Mouse (Mus musculus): Measurements from ENCODE around the gene Vdr.
A peak's percentile ranks its signal among the peaks of the same experiment; 100 is the strongest.
"Not testable (repeated sequence)": the region's sequence is repeated elsewhere in the genome, so short reads cannot be mapped to it uniquely, and the experiment has no call there.

Gene Vdr

GRCm38 (mm10) chr15:97880441-97880840, 30.0 kb downstream of the Vdr start:
- DNase-seq (ENCODE audit: low spot score in 2 of 2), result no peak

- DNase-seq (ENCODE audit: low spot score in 2 of 2), result no peak
Measured at GRCm38 (mm10) chr15:97878696-97879328, 31.6 kb downstream of the Vdr start.

- no peak for DNase-seq (ENCODE audit: low spot score in 2 of 2)
Measured at GRCm38 (mm10) chr15:97875784-97876183, 34.6 kb downstream of the Vdr start.

GRCm38 (mm10) chr15:97873717-97874116, 36.7 kb downstream of the Vdr start:
- no peak for DNase-seq (ENCODE audit: low spot score in 2 of 2)

- no peak for DNase-seq (ENCODE audit: low spot score in 2 of 2)
Measured at GRCm38 (mm10) chr15:97872161-97872560, 38.3 kb downstream of the Vdr start.

- no peak for DNase-seq (ENCODE audit: low spot score in 2 of 2)
Measured at GRCm38 (mm10) chr15:97871055-97872030, 39.1 kb downstream of the Vdr start.

GRCm38 (mm10) chr15:97870116-97870515, 40.3 kb downstream of the Vdr start:
- not testable (repeated sequence) for DNase-seq (ENCODE audit: low spot score in 2 of 2)

- no peak for DNase-seq (ENCODE audit: low spot score in 2 of 2)
Measured at GRCm38 (mm10) chr15:97868985-97869384, 41.4 kb downstream of the Vdr start.

GRCm38 (mm10) chr15:97865988-97866387, 44.4 kb downstream of the Vdr start:
- no peak for DNase-seq (ENCODE audit: low spot score in 2 of 2)

GRCm38 (mm10) chr15:97865175-97865574, 45.3 kb downstream of the Vdr start:
- DNase-seq (ENCODE audit: low spot score in 2 of 2), result no peak

GRCm38 (mm10) chr15:97864361-97865045, 45.9 kb downstream of the Vdr start:
- DNase-seq (ENCODE audit: low spot score in 2 of 2), result no peak

- no peak for DNase-seq (ENCODE audit: low spot score in 2 of 2)
Measured at GRCm38 (mm10) chr15:97863494-97863881, 46.9 kb downstream of the Vdr start.

GRCm38 (mm10) chr15:97862881-97863493, 47.4 kb downstream of the Vdr start:
- DNase-seq (ENCODE audit: low spot score in 2 of 2), result no peak

- no peak for DNase-seq (ENCODE audit: low spot score in 2 of 2)
Measured at GRCm38 (mm10) chr15:97860353-97860752, 50.1 kb downstream of the Vdr start.

- no peak for DNase-seq (ENCODE audit: low spot score in 2 of 2)
Measured at GRCm38 (mm10) chr15:97858431-97858830, 52.0 kb downstream of the Vdr start.

- DNase-seq (ENCODE audit: low spot score in 2 of 2), result no peak
Measured at GRCm38 (mm10) chr15:97854551-97854950, 55.9 kb downstream of the Vdr start.

- DNase-seq (ENCODE audit: low spot score in 2 of 2), result no peak
Measured at GRCm38 (mm10) chr15:97854059-97854458, 56.4 kb downstream of the Vdr start.

GRCm38 (mm10) chr15:97852291-97852690, 58.1 kb downstream of the Vdr start:
- no peak for DNase-seq (ENCODE audit: low spot score in 2 of 2)

GRCm38 (mm10) chr15:97851011-97851410, 59.4 kb downstream of the Vdr start:
- DNase-seq (ENCODE audit: low spot score in 2 of 2), result no peak

- no peak for DNase-seq (ENCODE audit: low spot score in 2 of 2)
Measured at GRCm38 (mm10) chr15:97850441-97850840, 60.0 kb downstream of the Vdr start.

- peak; percentile 65 to 88 for DNase-seq (ENCODE audit: low spot score in 2 of 2)
Measured at GRCm38 (mm10) chr15:97849116-97849911, 61.1 kb downstream of the Vdr start.
